Mouse (Mus musculus): Measurements from ENCODE around the gene Zfp661.

DNA sequence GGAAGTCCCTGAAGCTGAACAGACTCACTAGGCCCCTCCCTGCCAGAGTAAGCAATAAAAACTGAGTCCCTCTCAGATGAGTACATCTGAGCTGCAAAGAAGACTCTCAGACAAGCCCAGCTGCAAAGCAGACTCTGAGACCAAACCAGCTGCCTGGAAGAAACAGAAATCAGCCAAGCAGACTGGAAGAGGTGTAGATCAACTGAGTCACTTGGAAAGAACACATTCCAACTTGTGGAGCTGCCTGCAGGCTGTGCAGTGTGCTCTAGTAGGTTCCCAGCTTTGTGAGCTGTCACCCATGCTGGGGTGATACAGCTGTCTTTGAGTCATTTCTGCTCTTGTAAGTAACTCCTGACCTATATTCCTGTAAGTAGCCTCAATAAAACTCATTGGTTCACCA, 37.2 kb downstream of the Zfp661 start:
- no peak for TF ChIP-seq GATA1 (IDR thresholded peaks at IDR 0.05; ENCODE audit: borderline replicate concordance, low read length)
- TF ChIP-seq FLI1 (IDR thresholded peaks at IDR 0.05; ENCODE audit: low read length), result no peak
